Mouse (Mus musculus): ENCODE results near the gene Ptn. TPM values are rescaled to one million over a fixed set of nuclear protein-coding genes. Genes with fewer than 3 reads are reported as not detected.

Gene Ptn
- polyA plus RNA-seq, 1 experiment: 493 TPM

DNA sequence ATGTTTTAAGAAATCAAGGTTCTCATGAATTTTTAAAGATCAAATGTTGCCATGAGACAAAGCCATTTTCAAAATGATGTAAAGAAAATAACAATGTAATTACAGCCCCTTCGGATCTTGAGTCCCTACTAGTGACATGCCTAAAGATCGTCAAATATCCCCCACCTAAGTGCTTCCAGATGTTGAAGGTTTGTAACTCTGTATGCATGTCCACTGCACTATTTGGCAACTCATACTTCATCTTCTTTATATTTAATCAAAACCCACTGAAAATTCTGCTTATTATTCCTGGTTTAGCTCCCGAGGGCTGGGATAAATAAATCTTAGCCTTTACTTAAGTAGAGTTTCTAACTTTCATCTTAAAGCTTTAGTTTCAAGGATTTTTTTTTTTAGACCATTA is 31.7 kb upstream of the Ptn start:
- Histone ChIP-seq H3K27ac (ENCODE audit: insufficient read depth, low read length) (no peak overlapping the region), H3K4me1 (ENCODE audit: control insufficient read depth, insufficient read depth, low read length) (peaks cover 5% of the 10 kb centered on the region), H3K4me3 (ENCODE audit: insufficient read depth, low read length) (no peak overlapping the region)
- TF ChIP-seq CTCF (IDR thresholded peaks at IDR 0.05; ENCODE audit: extremely low read depth, insufficient read depth, low read length) (no peak), POLR2A (IDR thresholded peaks at IDR 0.05; ENCODE audit: extremely low read depth, insufficient read depth, low read length) (no peak)

DNA sequence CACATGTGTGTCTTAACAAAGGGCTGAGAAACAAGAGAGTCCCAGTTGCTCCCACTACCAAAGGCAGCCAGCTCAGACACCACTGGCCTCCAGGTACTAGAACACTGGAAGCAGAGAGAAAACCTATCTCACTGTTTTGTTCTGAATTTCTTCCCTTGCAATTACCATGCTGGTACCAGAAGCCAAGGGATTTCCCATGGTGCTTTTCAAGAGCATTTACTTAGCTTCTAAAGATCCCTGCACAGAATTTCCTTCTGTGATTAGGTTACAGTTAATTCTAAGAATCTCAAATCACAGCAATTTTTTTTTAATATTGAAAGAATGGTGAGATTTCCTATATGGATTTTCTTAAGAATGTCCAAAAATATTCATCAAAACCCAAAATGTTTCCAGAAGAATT is 31.2 kb upstream of the Ptn start:
- Histone ChIP-seq H3K27ac (ENCODE audit: insufficient read depth, low read length) (no peak overlapping the region), H3K4me1 (ENCODE audit: control insufficient read depth, insufficient read depth, low read length) (peaks cover 2% of the 10 kb centered on the region; the same call in 1 of the 2 replicates), H3K4me3 (ENCODE audit: insufficient read depth, low read length) (no peak overlapping the region)
- TF ChIP-seq POLR2A (IDR thresholded peaks at IDR 0.05; ENCODE audit: extremely low read depth, insufficient read depth, low read length) (no peak), CTCF (IDR thresholded peaks at IDR 0.05; ENCODE audit: extremely low read depth, insufficient read depth, low read length) (no peak)

DNA sequence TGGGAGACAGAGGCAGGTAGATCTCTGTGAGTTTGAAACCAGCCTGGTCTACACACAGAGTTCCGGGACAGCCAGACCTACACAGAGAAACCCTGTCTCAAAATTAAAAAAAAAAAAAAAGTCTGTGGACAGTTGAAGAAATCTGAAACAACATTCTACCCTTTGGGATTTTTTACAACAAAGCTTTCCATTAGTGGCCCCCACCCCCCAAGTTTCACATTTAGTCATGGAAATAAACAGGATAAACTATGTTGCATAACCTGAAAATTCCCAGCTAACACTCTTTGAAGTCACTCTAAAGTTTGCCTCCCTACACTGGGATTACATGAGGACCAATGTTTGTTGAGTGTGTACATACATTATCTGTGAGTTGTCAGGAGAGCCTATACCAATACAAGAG is 28.7 kb upstream of the Ptn start:
- peaks cover 2% of the 10 kb centered on the region; the same call in 1 of the 2 replicates for H3K4me1 ChIP-seq (ENCODE audit: control insufficient read depth, insufficient read depth, low read length)
- no peak overlapping the region for H3K27ac ChIP-seq (ENCODE audit: insufficient read depth, low read length)
- H3K4me3 ChIP-seq (ENCODE audit: insufficient read depth, low read length): no peak overlapping the region
- TF ChIP-seq POLR2A (IDR thresholded peaks at IDR 0.05; ENCODE audit: extremely low read depth, insufficient read depth, low read length) (no peak), CTCF (IDR thresholded peaks at IDR 0.05; ENCODE audit: extremely low read depth, insufficient read depth, low read length) (no peak)

DNA sequence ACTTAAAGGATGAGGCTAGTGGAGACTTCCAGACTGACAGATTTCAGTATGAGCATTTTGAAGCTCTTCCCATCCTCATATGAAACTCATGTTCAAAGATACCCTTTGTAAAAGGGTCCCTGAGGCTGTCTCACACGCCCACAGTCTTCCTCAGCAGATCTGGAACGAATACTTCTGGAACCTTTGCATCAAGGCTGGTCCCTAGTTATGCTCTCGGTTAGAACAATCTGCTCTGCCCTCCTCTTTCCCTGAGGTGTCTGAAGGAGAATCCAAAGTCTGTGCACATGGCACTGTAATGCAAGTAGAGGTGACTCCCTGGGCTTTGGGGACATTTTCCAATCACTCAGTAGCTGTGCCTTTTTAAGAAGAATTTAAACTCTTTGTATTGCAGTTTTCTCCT is 25.3 kb upstream of the Ptn start:
- Histone ChIP-seq H3K27ac (ENCODE audit: insufficient read depth, low read length) (no peak overlapping the region), H3K4me1 (ENCODE audit: control insufficient read depth, insufficient read depth, low read length) (no peaks in the 10 kb centered on the region)

DNA sequence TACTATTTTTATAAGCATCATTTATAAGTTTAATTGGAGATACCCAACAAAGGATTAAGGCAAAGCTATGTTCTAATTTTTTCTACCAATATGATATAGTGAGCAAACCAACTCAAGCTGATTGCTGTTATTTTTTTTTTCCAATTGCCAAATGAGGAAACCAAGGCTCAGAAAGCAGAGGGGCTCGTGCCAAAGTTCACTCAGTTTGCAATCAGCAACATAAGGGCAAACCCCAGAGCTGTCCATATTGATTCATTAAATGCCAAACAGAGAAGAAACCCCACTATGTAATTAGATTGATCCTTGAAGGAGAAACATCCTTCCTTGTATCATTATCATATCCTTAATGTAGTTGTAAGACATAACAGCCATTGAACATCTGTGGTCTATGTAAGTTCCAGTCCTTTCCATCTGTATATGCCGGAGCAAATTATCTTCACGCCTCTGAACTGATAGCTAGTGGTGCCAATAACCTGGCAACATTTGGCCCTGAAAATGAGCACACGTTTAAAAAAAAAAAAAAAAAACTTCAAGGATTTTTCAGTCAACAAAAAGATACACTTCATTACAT is 24.8 kb upstream of the Ptn start:
- H3K4me3 ChIP-seq (ENCODE audit: insufficient read depth, low read length): no peak overlapping the region
- TF ChIP-seq CTCF (IDR thresholded peaks at IDR 0.05; ENCODE audit: extremely low read depth, insufficient read depth, low read length): no peak
- no peak for TF ChIP-seq POLR2A (IDR thresholded peaks at IDR 0.05; ENCODE audit: extremely low read depth, insufficient read depth, low read length)

More for the DNA sequence above, 25.3 kb upstream of the Ptn start:
- H3K4me3 ChIP-seq (ENCODE audit: insufficient read depth, low read length): no peak overlapping the region
- TF ChIP-seq CTCF (IDR thresholded peaks at IDR 0.05; ENCODE audit: extremely low read depth, insufficient read depth, low read length) (no peak), POLR2A (IDR thresholded peaks at IDR 0.05; ENCODE audit: extremely low read depth, insufficient read depth, low read length) (no peak)

DNA sequence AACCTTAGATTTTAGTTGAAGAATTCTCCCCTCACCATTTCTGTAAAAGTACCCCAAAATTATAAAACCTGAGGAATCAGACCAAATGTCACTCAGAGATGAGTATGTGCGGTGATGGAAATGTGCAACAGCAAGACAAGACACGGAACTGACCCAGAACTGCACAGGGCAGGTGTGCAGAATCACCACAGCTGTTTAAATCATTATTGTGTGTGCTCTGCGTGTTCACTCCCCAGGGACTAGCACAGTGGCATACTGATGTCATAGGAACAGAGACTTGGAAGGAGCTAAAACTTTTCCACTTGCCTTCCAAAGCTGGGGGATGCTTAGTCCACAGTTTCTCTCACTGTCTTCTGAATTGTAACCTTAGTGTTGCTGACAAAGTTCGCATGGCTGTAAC is 22.7 kb upstream of the Ptn start:
- TF ChIP-seq POLR2A (IDR thresholded peaks at IDR 0.05; ENCODE audit: extremely low read depth, insufficient read depth, low read length): no peak
- no peak for TF ChIP-seq CTCF (IDR thresholded peaks at IDR 0.05; ENCODE audit: extremely low read depth, insufficient read depth, low read length)
- H3K4me3 ChIP-seq (ENCODE audit: insufficient read depth, low read length): no peak overlapping the region
- no peak overlapping the region for H3K27ac ChIP-seq (ENCODE audit: insufficient read depth, low read length)
- no peaks in the 10 kb centered on the region for H3K4me1 ChIP-seq (ENCODE audit: control insufficient read depth, insufficient read depth, low read length)

More for the DNA sequence above, 24.8 kb upstream of the Ptn start:
- no peak overlapping the region for H3K27ac ChIP-seq (ENCODE audit: insufficient read depth, low read length)
- H3K4me1 ChIP-seq (ENCODE audit: control insufficient read depth, insufficient read depth, low read length): no peaks in the 10 kb centered on the region

DNA sequence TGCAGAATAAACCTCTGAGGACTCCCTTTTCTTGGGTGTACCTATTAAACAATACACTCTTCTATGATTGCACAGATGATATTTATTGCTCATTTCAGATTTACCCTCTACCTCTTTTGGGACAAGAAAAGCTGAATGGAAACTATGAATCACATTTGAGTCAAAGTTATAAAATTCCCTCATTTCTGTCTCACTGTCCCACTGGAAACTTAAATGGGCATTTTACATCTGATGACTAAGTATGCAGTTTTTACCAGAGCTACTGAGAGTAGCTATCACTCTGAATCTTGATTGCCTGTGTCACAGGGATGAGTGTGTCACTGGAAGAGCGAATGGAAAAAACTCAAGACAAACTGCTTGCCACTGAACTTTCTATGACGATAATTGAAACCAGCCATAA is 22.2 kb upstream of the Ptn start:
- no peaks in the 10 kb centered on the region for H3K4me1 ChIP-seq (ENCODE audit: control insufficient read depth, insufficient read depth, low read length)
- no peak overlapping the region for H3K4me3 ChIP-seq (ENCODE audit: insufficient read depth, low read length)
- no peak overlapping the region for H3K27ac ChIP-seq (ENCODE audit: insufficient read depth, low read length)
- TF ChIP-seq POLR2A (IDR thresholded peaks at IDR 0.05; ENCODE audit: extremely low read depth, insufficient read depth, low read length): no peak
- TF ChIP-seq CTCF (IDR thresholded peaks at IDR 0.05; ENCODE audit: extremely low read depth, insufficient read depth, low read length): no peak

DNA sequence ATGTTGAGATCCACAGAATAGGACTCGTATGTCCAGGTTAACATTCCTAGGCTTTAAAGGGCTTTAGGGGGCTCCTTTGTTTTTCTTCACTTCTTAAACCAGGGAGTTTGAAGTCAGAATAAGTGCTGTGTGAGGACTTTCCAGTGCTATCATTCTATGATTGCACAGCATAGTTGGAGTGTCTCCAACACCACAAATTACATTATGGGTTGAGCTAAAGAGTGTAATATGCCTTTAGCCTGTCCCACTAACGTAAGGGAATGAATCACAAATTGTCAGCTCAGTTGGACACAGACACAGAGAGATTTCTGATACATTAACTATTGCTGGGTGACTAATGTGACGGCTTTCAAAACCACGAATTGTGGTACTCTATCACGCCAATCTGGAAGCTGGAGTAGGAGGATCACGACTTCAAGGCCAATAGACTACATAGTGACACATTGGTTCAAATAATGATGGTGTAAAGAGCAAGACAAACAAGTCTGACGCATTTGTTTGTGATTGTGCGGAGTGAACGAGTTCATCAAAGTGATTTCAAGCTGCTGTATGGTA is 20.4 kb upstream of the Ptn start:
- Histone ChIP-seq H3K4me1 (ENCODE audit: control insufficient read depth, insufficient read depth, low read length) (no peaks in the 10 kb centered on the region), H3K4me3 (ENCODE audit: insufficient read depth, low read length) (no peak overlapping the region), H3K27ac (ENCODE audit: insufficient read depth, low read length) (no peak overlapping the region)
- TF ChIP-seq CTCF (IDR thresholded peaks at IDR 0.05; ENCODE audit: extremely low read depth, insufficient read depth, low read length) (no peak), POLR2A (IDR thresholded peaks at IDR 0.05; ENCODE audit: extremely low read depth, insufficient read depth, low read length) (no peak)

DNA sequence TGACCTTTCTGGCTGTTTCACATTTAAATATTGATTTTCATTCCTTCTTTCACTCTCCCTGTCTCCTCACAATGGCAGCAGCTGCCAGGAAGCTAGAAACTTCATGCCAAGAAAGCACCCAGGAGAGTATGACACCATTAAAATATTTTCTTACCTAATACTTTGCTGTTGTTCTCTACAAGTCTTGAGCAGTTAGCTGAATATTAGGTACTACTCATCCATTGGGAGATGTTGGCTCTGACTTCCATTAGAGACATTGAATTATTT is 9.7 kb upstream of the Ptn start:
- H3K4me1 ChIP-seq (ENCODE audit: control insufficient read depth, insufficient read depth, low read length): no peaks in the 10 kb centered on the region; the same call in 1 of the 2 replicates
- no peak overlapping the region for H3K4me3 ChIP-seq (ENCODE audit: insufficient read depth, low read length)
- TF ChIP-seq CTCF (IDR thresholded peaks at IDR 0.05; ENCODE audit: extremely low read depth, insufficient read depth, low read length): no peak
- TF ChIP-seq POLR2A (IDR thresholded peaks at IDR 0.05; ENCODE audit: extremely low read depth, insufficient read depth, low read length): no peak
- H3K27ac ChIP-seq (ENCODE audit: insufficient read depth, low read length): peak overlapping the region; percentile 65; the same call in 1 of the 2 replicates

DNA sequence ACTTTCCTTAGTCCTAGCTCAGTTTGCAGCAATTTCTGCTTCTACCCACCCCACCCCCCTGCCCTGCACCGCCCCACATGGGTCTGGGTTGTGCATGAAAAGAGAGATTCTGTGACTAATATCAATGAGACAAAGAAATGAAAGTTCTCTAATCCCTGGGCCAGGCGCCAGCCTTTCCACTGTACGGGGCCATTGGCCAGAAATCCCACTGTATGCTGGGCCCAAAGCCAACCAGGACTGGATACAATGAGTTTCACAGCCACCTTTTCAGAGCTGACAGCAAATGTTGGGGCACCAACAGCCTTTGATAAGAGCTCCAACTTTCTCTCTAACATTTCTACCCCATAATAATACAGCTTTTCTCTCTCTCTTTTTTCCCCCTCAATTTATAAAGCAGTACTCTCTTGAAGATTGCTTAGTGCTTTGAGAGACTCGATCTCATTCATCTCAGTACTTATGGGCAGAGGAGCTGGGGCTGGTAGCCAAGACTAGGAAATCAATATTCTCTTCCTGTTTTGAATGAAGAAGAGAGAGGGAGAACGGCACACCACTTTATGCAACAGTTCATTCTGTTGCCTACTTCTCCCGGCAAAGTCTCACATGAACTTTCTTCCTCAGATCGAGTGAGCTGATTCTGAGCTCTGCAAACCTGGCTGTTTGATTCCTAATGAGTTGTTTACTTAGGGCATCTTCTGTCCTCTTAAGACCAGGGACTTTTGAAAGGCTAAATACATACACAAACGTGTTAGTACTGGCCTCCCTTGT is 9.2 kb upstream of the Ptn start:
- TF ChIP-seq CTCF (IDR thresholded peaks at IDR 0.05; ENCODE audit: extremely low read depth, insufficient read depth, low read length): no peak
- TF ChIP-seq POLR2A (IDR thresholded peaks at IDR 0.05; ENCODE audit: extremely low read depth, insufficient read depth, low read length): no peak
- Histone ChIP-seq H3K4me3 (ENCODE audit: insufficient read depth, low read length) (no peak overlapping the region), H3K4me1 (ENCODE audit: control insufficient read depth, insufficient read depth, low read length) (no peaks in the 10 kb centered on the region; the same call in 1 of the 2 replicates), H3K27ac (ENCODE audit: insufficient read depth, low read length) (peak overlapping the region; percentile 65)

Data from cortical plate, adult 2 months (tissue).